Mouse (Mus musculus): ENCODE results near the gene Ccni. TPM values are rescaled to one million over a fixed set of nuclear protein-coding genes. Genes with fewer than 3 reads are reported as not detected.

Gene Ccni
- polyA plus RNA-seq, 1 experiment from 2014 or later: 166 TPM

Other genes starting within 250 kb of the Ccni start
- gene Sowahb, start 161.5 kb downstream of the Ccni start, polyA plus RNA-seq (2016; fragmentation: Nextera tagmentation; extraction: Ambion mirVana): 0.04 and 0.10 TPM in 2 replicates
- gene Sept11, start 113.1 kb downstream of the Ccni start, polyA plus RNA-seq (2016; fragmentation: Nextera tagmentation; extraction: Ambion mirVana): 260 and 272 TPM in 2 replicates
- 1.9 and 2.0 TPM in 2 replicates for gene 2010109A12Rik, start within 50 bp of the Ccni start, polyA plus RNA-seq (2016; fragmentation: Nextera tagmentation; extraction: Ambion mirVana)
- gene Ccng2, start 60.8 kb upstream of the Ccni start, polyA plus RNA-seq (2016; fragmentation: Nextera tagmentation; extraction: Ambion mirVana): 130 and 134 TPM in 2 replicates

Measured in midbrain, embryonic 12.5 days (tissue).